Mouse (Mus musculus) bone marrow macrophage, adult 2 months (primary cell): Measurements from ENCODE around the gene Pde4d. TPM values are rescaled to one million over a fixed set of nuclear protein-coding genes. Genes with fewer than 3 reads are reported as not detected.

ENCODE experiments used
- H3K27ac ChIP-seq: 2 replicates; pipeline ENCODE4 v1.5.1; 2012; ENCODE audit warnings: low read depth, low read length; ENCODE audit not compliant: insufficient read depth
- H3K4me1 ChIP-seq: 2 replicates; pipeline ENCODE4 v1.6.1; 2012; ENCODE audit warnings: low read length; ENCODE audit not compliant: control insufficient read depth, insufficient read depth
- H3K4me3 ChIP-seq: 2 replicates; pipeline ENCODE4 v1.5.1; 2012; ENCODE audit warnings: mild to moderate bottlenecking, low read length, moderate library complexity; ENCODE audit not compliant: insufficient read depth
- CTCF ChIP-seq: IDR thresholded peaks from 2 replicates; pipeline ENCODE4 v1.5.1; 2012; ENCODE audit warnings: low read depth, mild to moderate bottlenecking, low read length, moderate library complexity
- POLR2A ChIP-seq: IDR thresholded peaks from 2 replicates; pipeline ENCODE4 v1.6.1; 2012; ENCODE audit warnings: mild to moderate bottlenecking, low read depth, low read length, borderline replicate concordance
- polyA plus RNA-seq: library from polyadenylated mRNA; stranded (reverse); fragments of >200 nt; gene quantifications from 2 replicates; pipeline ENCODE4 v1.2.4, GENCODE M21; 2012; ENCODE audit not compliant: missing spikeins, insufficient read depth, insufficient read length

Gene Pde4d
- polyA plus RNA-seq: 1.8 and 2.1 TPM in 2 replicates

GRCm38 (mm10) chr13:108449116-108450097 lies at the start of gene Pde4d:
Gene Pde4d, plus strand, starts transcription at chr13:108449948.
- H3K4me1 ChIP-seq: no peaks in the 10 kb centered on the region
- no peak within 1 kb of the TSS for H3K27ac ChIP-seq
- no peak within 1 kb of the TSS for H3K4me3 ChIP-seq
- TF ChIP-seq CTCF (no peak), POLR2A (no peak)

- TF ChIP-seq CTCF (no peak), POLR2A (no peak)
- H3K27ac ChIP-seq: no peak overlapping the region
- no peak overlapping the region for H3K4me3 ChIP-seq
- H3K4me1 ChIP-seq: peaks cover 10% of the 10 kb centered on the region
Measured at GRCm38 (mm10) chr13:108403197-108403596, 46.6 kb upstream of the Pde4d start.

GRCm38 (mm10) chr13:108404372-108404771 lies 45.4 kb upstream of the Pde4d start:
- Histone ChIP-seq H3K27ac (no peak overlapping the region), H3K4me1 (peaks cover 10% of the 10 kb centered on the region), H3K4me3 (no peak overlapping the region)
- TF ChIP-seq POLR2A (no peak), CTCF (no peak)

GRCm38 (mm10) chr13:108415464-108415863 lies 34.3 kb upstream of the Pde4d start:
- no peaks in the 10 kb centered on the region for H3K4me1 ChIP-seq
- no peak overlapping the region for H3K4me3 ChIP-seq
- H3K27ac ChIP-seq: no peak overlapping the region
- TF ChIP-seq CTCF (no peak), POLR2A (no peak)

GRCm38 (mm10) chr13:108418741-108419507 lies 30.8 kb upstream of the Pde4d start:
- no peak for TF ChIP-seq POLR2A
- no peak for TF ChIP-seq CTCF
- Histone ChIP-seq H3K4me1 (no peaks in the 10 kb centered on the region), H3K27ac (no peak overlapping the region), H3K4me3 (no peak overlapping the region)

GRCm38 (mm10) chr13:108426322-108426721 lies 23.4 kb upstream of the Pde4d start:
- Histone ChIP-seq H3K4me3 (no peak overlapping the region), H3K4me1 (no peaks in the 10 kb centered on the region), H3K27ac (no peak overlapping the region)
- no peak for TF ChIP-seq POLR2A
- TF ChIP-seq CTCF: no peak

- Histone ChIP-seq H3K4me3 (no peak overlapping the region), H3K27ac (no peak overlapping the region), H3K4me1 (no peaks in the 10 kb centered on the region)
- TF ChIP-seq CTCF: no peak
- no peak for TF ChIP-seq POLR2A
Measured at GRCm38 (mm10) chr13:108428809-108429208, 20.9 kb upstream of the Pde4d start.

- TF ChIP-seq POLR2A (no peak), CTCF (no peak)
- Histone ChIP-seq H3K4me1 (no peaks in the 10 kb centered on the region), H3K27ac (no peak overlapping the region), H3K4me3 (no peak overlapping the region)
Measured at GRCm38 (mm10) chr13:108429623-108430022, 20.1 kb upstream of the Pde4d start.

- H3K27ac ChIP-seq: no peak overlapping the region
- TF ChIP-seq POLR2A: no peak
- TF ChIP-seq CTCF: no peak
- no peak overlapping the region for H3K4me3 ChIP-seq
- no peaks in the 10 kb centered on the region for H3K4me1 ChIP-seq
Measured at GRCm38 (mm10) chr13:108431776-108432175, 18.0 kb upstream of the Pde4d start.
